ENCODE assay signal across 10 mouse cellular contexts in the genomic region with DNA sequence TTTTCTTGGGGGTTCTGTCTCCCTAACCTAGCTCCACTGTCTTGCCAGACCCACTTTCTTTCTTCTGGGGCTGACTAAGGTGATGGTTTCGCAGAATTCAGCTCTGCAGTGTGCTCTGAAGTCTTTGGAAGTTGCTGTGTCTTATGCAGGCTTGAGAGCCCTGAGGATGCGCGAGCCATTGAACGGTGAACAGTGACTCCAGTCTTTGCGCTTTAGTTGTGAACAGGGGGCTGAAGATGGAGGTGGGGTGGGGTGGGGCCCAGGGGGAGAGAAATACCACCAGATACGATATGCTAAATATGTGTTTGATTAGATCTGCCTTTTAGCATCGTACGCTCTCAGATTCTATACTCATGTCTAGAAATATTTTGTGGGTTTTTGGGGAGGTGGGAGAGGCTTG. TPM values are rescaled to one million over a fixed set of nuclear protein-coding genes. Genes with fewer than 3 reads are reported as not detected.
DNase-seq lines count a peak whose midpoint lies in the region; ATAC-seq and TF ChIP-seq lines count a peak whose summit lies in the region.
"Had no signal": no experiment of that assay in that cellular context is flagged by ENCODE, and none has a peak within 500 bp of the region (broad histone marks: within the 10 kb centered on the region; RNA-seq: fewer than 3 reads in every experiment).

No protein-coding gene starts in this region.

- peak overlapping the region; percentile 94 for H3K27ac ChIP-seq in lung, embryonic 14.5 days (ENCODE audit: low read depth)
- H3K27ac ChIP-seq in forebrain, embryonic 12.5 days, result 0 out of 2 replicates have a peak overlapping the region, but pooled peaks have one; percentile 37
- H3K27ac ChIP-seq in limb, embryonic 11.5 days (replicated peaks; ENCODE audit: low read depth, low read length), result no peak overlapping the region; the same call in 1 of the 2 replicates
- H3K27ac ChIP-seq in olfactory bulb, adult 2 months (ENCODE audit: insufficient read depth, low read depth, low read length), result peak overlapping the region; percentile 68

- peak overlapping the region; percentile 87 for H3K4me2 ChIP-seq in lung, embryonic 14.5 days
- H3K4me2 ChIP-seq in forebrain, embryonic 12.5 days, result peak overlapping the region; percentile 89
- peak overlapping the region; percentile 89 for H3K4me2 ChIP-seq in limb, embryonic 11.5 days (ENCODE audit: low read depth, severe bottlenecking)

- no peak for DNase-seq in lung, embryonic 14.5 days
- no peak for DNase-seq in lung, postnatal 10 days
- DNase-seq in limb, embryonic 11.5 days (ENCODE audit: low spot score), result no peak
- no peak for DNase-seq in testis, postnatal 14 days (ENCODE audit: low spot score)
- no peak for DNase-seq in cerebellum, postnatal 14 days
- DNase-seq in adrenal gland, adult 2 months, result no peak

- TF ChIP-seq POLR2A in olfactory bulb, adult 2 months (IDR thresholded peaks at IDR 0.05; ENCODE audit: insufficient read depth, low read depth, low read length), result no peak

- H3K4me3 ChIP-seq in lung, embryonic 14.5 days (ENCODE audit: low read depth, low read length), result peak overlapping the region; percentile 76
- peak overlapping the region; percentile 87 for H3K4me3 ChIP-seq in forebrain, embryonic 12.5 days (replicated peaks)
- H3K4me3 ChIP-seq in limb, embryonic 11.5 days (ENCODE audit: low read depth, low read length), result peak overlapping the region; percentile 52
- H3K4me3 ChIP-seq in olfactory bulb, adult 2 months (ENCODE audit: insufficient read depth, low read depth, low read length), result peak overlapping the region; percentile 80
- H3K4me3 ChIP-seq: erythroblast, embryonic 14.5 days had no signal

- H3K9me3 ChIP-seq in lung, embryonic 14.5 days (ENCODE audit: low read depth, low read length), result no peaks in the 10 kb centered on the region
- H3K9me3 ChIP-seq in forebrain, embryonic 12.5 days, result no peaks in the 10 kb centered on the region
- H3K9me3 ChIP-seq in limb, embryonic 11.5 days (ENCODE audit: control insufficient read depth, low read length), result no peaks in the 10 kb centered on the region

- H3K4me1 ChIP-seq in lung, embryonic 14.5 days (ENCODE audit: insufficient read depth), result peaks cover 25% of the 10 kb centered on the region
- peaks cover 28% of the 10 kb centered on the region for H3K4me1 ChIP-seq in forebrain, embryonic 12.5 days
- H3K4me1 ChIP-seq in limb, embryonic 11.5 days (ENCODE audit: control insufficient read depth, insufficient read depth, low read length), result peaks cover 18% of the 10 kb centered on the region
- H3K4me1 ChIP-seq in olfactory bulb, adult 2 months (ENCODE audit: control insufficient read depth, insufficient read depth, low read length), result peaks cover 54% of the 10 kb centered on the region

- 74% methylated on average over 8 of the region's 8 CpGs for WGBS in lung, embryonic 14.5 days
- WGBS in forebrain, embryonic 12.5 days, result 84% methylated on average over 8 of the region's 8 CpGs
- 84% methylated on average over 8 of the region's 8 CpGs for WGBS in limb, embryonic 11.5 days
- WGBS in olfactory bulb, adult 2 months, result 23% methylated on average over 8 of the region's 8 CpGs

- no peak for TF ChIP-seq CTCF in lung, embryonic 14.5 days (IDR thresholded peaks at IDR 0.05; ENCODE audit: low read depth)
- no peak for TF ChIP-seq CTCF in olfactory bulb, adult 2 months (IDR thresholded peaks at IDR 0.05; ENCODE audit: insufficient read depth, low read depth, low read length)

- peaks cover 24% of the 10 kb centered on the region; the same call in 1 of the 2 replicates for H3K36me3 ChIP-seq in lung, embryonic 14.5 days (ENCODE audit: insufficient read depth)
- 0 out of 2 replicates have a peak, but pooled peaks cover 4% of the 10 kb centered on the region for H3K36me3 ChIP-seq in forebrain, embryonic 12.5 days (replicated peaks)
- no peaks in the 10 kb centered on the region; the same call in 1 of the 2 replicates for H3K36me3 ChIP-seq in limb, embryonic 11.5 days (ENCODE audit: control insufficient read depth, insufficient read depth, low read length)

- no peak for ATAC-seq in lung, embryonic 14.5 days (ENCODE audit: insufficient read depth)
- ATAC-seq in forebrain, embryonic 12.5 days (ENCODE audit: low FRiP score), result no peak
- no peak for ATAC-seq in limb, embryonic 11.5 days (ENCODE audit: insufficient number of reproducible peaks, low FRiP score, low TSS enrichment, low read depth)

- no peaks in the 10 kb centered on the region for H3K27me3 ChIP-seq in lung, embryonic 14.5 days (ENCODE audit: insufficient read depth, low read length)
- H3K27me3 ChIP-seq in forebrain, embryonic 12.5 days, result no peaks in the 10 kb centered on the region
- no peaks in the 10 kb centered on the region for H3K27me3 ChIP-seq in limb, embryonic 11.5 days (ENCODE audit: control insufficient read depth, insufficient read depth, low read length)

- peak overlapping the region; percentile 40 for H3K9ac ChIP-seq in lung, embryonic 14.5 days
- H3K9ac ChIP-seq in forebrain, embryonic 12.5 days, result peak overlapping the region; percentile 39; the same call in 1 of the 2 replicates
- peak overlapping the region; percentile 30; the same call in 1 of the 2 replicates for H3K9ac ChIP-seq in limb, embryonic 11.5 days (ENCODE audit: low read length)

RNA-seq across cellular contexts. Expression of a gene that starts 2.2 kb away (rescaled TPM):
- polyA plus RNA-seq in lung, embryonic 14.5 days (2014; fragmentation: Nextera tagmentation; extraction: Ambion mirVana), result 17.6 and 19.4 TPM in 2 replicates
- 8.8 and 10.8 TPM in 2 replicates for polyA plus RNA-seq in forebrain, embryonic 12.5 days (2016; fragmentation: Nextera tagmentation; extraction: Ambion mirVana)
- polyA plus RNA-seq in limb, embryonic 11.5 days (2014; fragmentation: Nextera tagmentation; extraction: Ambion mirVana), result 17.7 and 19.0 TPM in 2 replicates
- polyA plus RNA-seq in olfactory bulb, adult 2 months (2012; ENCODE audit: insufficient read depth, insufficient read length, low replicate concordance, missing spikeins), result not detected in 2 replicates
- 100 to 1,000 TPM; 100 to 101 TPM for total RNA-seq in adrenal gland, adult 2 months (2021)
- 34.9 and 42.3 TPM in 2 replicates for polyA plus RNA-seq in adrenal gland, adult 2 months (2012; rRNA removed)

RNA-seq across cellular contexts. Expression of a gene that starts 17.4 kb away (rescaled TPM):
- polyA plus RNA-seq in lung, embryonic 14.5 days (2014; fragmentation: Nextera tagmentation; extraction: Ambion mirVana), result not detected in 2 replicates
- not detected in 2 replicates for polyA plus RNA-seq in forebrain, embryonic 12.5 days (2016; fragmentation: Nextera tagmentation; extraction: Ambion mirVana)
- polyA plus RNA-seq in limb, embryonic 11.5 days (2014; fragmentation: Nextera tagmentation; extraction: Ambion mirVana), result not detected in 2 replicates
- polyA plus RNA-seq in olfactory bulb, adult 2 months (2012; ENCODE audit: insufficient read depth, insufficient read length, low replicate concordance, missing spikeins), result not detected in 2 replicates
- total RNA-seq in adrenal gland, adult 2 months (2021), result not detected
- polyA plus RNA-seq in adrenal gland, adult 2 months (2012; rRNA removed), result not detected in 2 replicates
- total RNA-seq: left cerebral cortex, adult 18-20 months had no signal
- polyA plus RNA-seq: erythroblast, embryonic 14.5 days had no signal

RNA-seq across cellular contexts. Expression of a gene that starts 48.0 kb away (rescaled TPM):
- not detected in 2 replicates for polyA plus RNA-seq in lung, embryonic 14.5 days (2014; fragmentation: Nextera tagmentation; extraction: Ambion mirVana)
- not detected in 2 replicates for polyA plus RNA-seq in forebrain, embryonic 12.5 days (2016; fragmentation: Nextera tagmentation; extraction: Ambion mirVana)
- not detected in 2 replicates for polyA plus RNA-seq in limb, embryonic 11.5 days (2014; fragmentation: Nextera tagmentation; extraction: Ambion mirVana)
- not detected in 2 replicates for polyA plus RNA-seq in olfactory bulb, adult 2 months (2012; ENCODE audit: insufficient read depth, insufficient read length, low replicate concordance, missing spikeins)
- total RNA-seq in adrenal gland, adult 2 months (2021), result not detected
- polyA plus RNA-seq in adrenal gland, adult 2 months (2012; rRNA removed), result not detected in 2 replicates
- total RNA-seq: left cerebral cortex, adult 18-20 months had no signal
- polyA plus RNA-seq: erythroblast, embryonic 14.5 days had no signal
